Mouse (Mus musculus): ENCODE results near the gene Ankrd65. TPM values are rescaled to one million over a fixed set of nuclear protein-coding genes. Genes with fewer than 3 reads are reported as not detected.
"Not testable (repeated sequence)": the region's sequence is repeated elsewhere in the genome, so short reads cannot be mapped to it uniquely, and the experiment has no call there.

Ankrd65 gene
- under 1 TPM in 1 of 2 experiments, not detected in 1; 0.39 TPM for total RNA-seq (2021)
- long read RNA-seq, experiment 1, result 0 reads
- long read RNA-seq, experiment 2, result 0 reads

- no peak for DNase-seq (ENCODE audit: low spot score in 2 of 2)
These were observed at the start of gene Ankrd65 for GRCm38 (mm10) chr4:155790021-155790489. Gene Ankrd65, plus strand, starts transcription at chr4:155790439.

- DNase-seq (ENCODE audit: low spot score in 2 of 2), result not testable (repeated sequence)
These were observed 49.6 kb upstream of the Ankrd65 start for GRCm38 (mm10) chr4:155740681-155741080.

DNA sequence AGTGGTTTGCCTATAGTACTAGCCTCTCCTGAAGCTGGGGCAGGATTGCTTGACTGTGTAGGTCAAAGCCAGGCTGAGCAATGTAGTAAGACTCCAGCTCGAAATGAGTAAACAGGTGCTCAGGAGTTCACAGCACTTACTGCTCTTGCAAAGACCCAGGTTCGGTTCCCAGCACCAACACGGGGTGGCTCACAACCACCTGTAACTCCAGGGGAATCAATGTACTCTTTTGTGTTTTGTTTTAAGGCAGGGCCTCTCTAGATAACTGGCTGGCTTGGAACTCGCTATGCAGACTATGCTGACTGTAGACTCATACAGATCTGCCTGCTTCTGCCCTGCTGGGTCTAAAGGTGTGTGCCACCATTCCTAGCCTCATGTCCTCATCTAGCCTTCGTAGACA, 47.6 kb upstream of the Ankrd65 start:
- no peak for DNase-seq (ENCODE audit: low spot score in 2 of 2)

- no peak for DNase-seq (ENCODE audit: low spot score in 2 of 2)
These were observed 45.8 kb upstream of the Ankrd65 start for GRCm38 (mm10) chr4:155744474-155744873.

DNA sequence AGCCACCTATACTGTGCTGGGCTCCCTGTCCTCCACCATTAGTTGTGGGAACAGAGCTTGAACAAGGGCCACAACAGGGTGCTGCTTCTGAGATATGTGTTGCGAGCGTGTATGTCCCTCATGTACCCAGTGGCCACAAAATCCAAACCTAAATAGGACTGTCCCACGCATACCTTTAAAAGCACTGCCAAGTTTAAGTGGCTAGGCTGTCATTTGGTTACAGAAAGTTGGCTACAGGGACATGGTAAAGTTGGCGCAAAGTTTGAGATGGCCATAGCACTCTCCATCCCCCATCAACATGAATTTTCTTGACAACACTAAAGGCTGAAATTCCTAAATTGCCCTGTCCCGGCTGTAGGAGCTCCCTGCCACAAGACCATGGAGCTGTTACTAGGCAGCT, 45.1 kb upstream of the Ankrd65 start:
- no peak for DNase-seq (ENCODE audit: low spot score in 2 of 2)

- DNase-seq (ENCODE audit: low spot score in 2 of 2), result no peak
These were observed 44.1 kb upstream of the Ankrd65 start for GRCm38 (mm10) chr4:155746036-155746548.

GRCm38 (mm10) chr4:155746575-155747490, 43.4 kb upstream of the Ankrd65 start:
- no peak for DNase-seq (ENCODE audit: low spot score in 2 of 2)

GRCm38 (mm10) chr4:155757011-155757410, 33.2 kb upstream of the Ankrd65 start:
- DNase-seq (ENCODE audit: low spot score in 2 of 2), result no peak

DNA sequence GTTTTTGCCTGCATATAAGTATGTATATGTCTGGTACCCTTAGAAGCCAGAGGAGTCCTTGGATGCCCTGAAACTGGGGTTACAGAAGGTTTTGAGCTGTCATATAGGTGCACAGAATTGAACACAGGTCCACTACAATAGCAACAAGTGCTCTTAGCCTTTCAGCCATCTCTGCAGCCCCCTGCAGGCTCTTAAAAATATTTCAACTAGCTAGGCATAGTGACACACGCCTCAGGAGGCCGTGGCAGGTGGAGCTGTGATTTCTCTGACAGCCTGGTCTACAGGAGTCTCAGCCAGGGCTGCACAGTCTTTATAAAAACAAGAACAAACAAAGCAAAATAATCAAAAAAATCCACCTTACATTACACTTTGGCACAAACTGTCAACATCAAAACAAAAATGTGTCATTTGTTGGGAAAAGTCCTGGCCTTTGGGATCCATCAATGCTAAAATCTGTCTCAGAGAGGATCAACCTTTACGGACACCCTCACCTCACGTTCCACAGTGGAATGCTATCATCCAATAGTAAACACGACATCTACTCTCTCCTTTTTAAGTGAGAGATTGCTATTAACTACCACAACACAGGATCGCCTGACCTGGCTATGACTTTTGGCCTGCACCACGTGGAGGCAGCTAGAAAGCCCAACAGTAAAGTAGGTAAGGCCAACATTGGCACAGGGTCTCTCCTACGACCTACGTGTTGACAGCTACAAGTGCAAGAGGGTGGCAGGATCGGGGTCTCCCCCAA, 30.2 kb upstream of the Ankrd65 start:
- DNase-seq (ENCODE audit: low spot score in 2 of 2), result no peak

DNA sequence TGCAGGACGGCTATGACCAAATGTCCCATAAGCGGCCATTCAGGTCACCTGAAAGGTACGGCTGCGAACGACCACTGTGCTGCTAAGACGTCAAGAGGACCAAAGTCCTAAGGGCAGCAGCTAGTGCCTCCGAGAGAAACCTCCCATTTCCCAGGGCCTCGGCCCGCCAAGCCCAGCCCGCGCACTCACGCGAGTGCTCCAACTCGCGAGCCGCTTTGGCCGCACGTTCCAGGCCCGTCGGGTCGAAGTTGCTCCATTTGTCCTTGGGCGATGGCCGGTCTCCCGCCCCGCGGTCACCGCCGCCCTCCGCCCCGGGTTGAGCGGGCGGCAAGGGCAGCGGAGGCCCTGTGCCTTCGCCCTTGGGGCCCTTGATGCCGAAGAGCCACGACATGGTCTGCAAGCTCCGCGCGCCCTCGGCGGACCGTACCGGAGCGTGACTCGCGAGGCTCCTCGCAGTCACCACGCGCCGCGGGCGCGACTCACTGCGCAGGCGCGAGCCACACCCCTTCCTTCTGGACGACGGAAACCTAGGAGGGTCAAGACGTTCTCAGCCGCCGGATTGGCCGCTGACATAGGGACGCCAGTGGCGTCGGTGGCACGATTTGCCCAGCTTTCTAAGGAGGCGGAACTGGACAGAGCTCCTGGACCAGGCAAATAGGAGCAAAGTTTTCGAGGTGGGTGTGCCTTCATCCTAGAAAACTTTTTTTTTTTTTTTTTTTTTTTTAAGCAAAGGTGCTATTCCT, 29.5 kb upstream of the Ankrd65 start, which contains the start of gene Atad3a:
Gene Atad3a (minus strand): TSS at position 481 of the 743 bp plus-strand sequence.
- DNase-seq (ENCODE audit: low spot score in 2 of 2), result peak; percentile 94 to 98

DNA sequence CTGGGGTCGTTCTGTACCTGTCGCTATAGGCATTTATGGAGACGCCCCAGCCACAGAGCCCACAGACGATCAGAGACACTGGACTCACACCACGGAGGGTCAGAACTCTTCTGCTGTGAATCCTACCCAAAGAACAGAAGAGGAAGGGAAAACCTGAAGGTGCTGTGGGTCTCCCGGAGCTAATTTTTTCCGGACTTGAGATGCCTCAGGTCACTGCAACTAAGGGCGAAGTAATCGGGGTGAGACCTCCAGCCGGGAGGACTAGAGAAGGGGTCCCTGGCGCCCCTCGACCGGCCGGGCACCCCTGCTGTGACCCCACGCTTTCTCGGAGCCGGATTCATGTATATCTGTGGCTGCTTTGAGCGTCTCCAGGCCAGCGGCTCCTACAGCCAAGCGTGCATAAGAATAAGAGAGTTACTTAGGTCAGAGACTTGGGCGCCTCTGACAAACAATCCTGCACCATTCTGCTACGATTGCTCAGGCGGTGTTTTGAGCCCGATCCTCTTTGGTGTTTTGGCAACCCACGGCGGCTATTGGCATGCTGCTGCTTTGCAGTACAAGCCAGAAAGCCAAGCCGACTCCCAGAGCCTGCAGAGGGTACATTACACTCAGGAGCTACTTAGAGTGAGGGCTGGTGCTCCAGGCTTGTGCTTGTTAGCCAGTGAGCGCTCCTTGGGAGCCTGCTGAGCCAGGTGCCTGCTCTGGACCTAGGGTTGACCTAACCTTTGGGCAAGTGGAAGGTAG, 28.7 kb upstream of the Ankrd65 start:
- peak in 1 of 2 experiments; percentile 18 for DNase-seq (ENCODE audit: low spot score in 2 of 2)

GRCm38 (mm10) chr4:155762357-155762756, 27.9 kb upstream of the Ankrd65 start:
- DNase-seq (ENCODE audit: low spot score in 2 of 2), result no peak

DNA sequence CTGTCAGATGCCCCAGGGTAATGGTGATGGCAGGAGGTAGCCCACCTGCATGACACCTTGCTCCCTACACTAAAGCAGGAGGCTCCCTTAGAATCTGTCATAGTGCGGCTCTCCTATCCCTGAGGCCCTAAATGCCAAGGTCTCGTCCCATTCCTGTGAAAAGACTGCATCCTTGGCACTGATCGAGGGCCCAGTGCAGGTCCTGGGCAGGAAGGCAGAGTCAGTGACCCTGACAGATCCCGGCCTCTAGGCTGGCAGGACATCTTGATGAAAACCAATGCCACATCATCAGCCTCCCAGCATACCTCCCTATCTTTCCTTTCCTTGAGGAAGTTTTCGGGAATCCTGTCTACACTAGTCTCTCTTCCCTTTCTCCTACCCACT, 20.8 kb upstream of the Ankrd65 start:
- no peak for DNase-seq (ENCODE audit: low spot score in 2 of 2)

DNA sequence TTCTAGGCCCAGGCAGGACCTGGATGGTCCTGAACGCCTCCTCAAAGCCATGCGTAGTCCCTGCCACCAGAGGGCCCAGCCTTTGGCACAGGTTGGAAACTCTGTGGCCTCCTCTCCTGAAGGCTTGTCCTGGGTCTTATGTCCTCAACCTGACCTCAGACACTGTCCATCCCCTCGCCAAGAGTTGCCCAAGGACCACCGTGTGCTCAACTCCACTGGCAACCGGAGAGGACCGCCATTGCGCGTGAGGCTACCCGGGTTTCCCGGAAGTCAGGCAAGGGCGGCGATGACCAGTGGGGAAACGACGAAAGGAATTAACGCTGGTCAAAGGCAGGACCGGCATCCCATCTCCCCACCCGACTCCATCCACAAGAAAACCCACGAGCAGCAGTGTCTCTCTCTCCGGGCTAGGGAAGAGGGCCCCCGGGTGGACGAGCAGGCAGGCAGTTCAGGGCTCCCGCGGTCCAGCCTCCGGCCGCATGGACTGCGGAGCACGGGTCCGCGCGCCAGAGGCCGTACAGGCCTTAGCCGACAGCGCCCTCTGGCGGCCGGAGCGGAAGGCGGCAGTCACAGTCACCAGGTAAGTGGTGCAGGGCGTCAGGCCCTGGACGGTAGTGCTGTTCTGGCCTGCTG, 20.2 kb upstream of the Ankrd65 start:
- peak; percentile 91 to 92 for DNase-seq (ENCODE audit: low spot score in 2 of 2)

DNA sequence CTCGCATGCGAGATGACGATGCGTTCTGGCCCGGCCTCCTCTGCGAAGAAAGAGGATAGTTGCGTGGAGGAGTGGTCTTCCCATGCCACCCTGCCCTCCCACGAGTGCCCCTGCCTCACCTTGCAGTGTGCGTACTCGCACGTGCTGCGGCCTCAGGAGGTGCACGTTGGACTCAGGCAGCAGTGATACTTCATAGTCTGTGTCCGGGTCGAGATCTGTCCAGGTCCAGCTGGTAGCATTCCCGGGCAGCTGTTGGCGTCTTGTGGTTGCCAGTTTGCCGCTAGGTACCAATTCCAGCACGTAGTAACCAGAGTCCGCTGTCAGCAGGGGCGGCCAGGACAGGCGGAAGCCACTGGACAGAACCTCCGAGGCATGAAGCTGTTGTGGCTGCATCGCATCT, 19.6 kb upstream of the Ankrd65 start:
- DNase-seq (ENCODE audit: low spot score in 2 of 2), result peak in 1 of 2 experiments; percentile 59

- no peak for DNase-seq (ENCODE audit: low spot score in 2 of 2)
These were observed 18.5 kb upstream of the Ankrd65 start for GRCm38 (mm10) chr4:155771706-155772105.

- DNase-seq (ENCODE audit: low spot score in 2 of 2), result no peak
These were observed 17.5 kb upstream of the Ankrd65 start for GRCm38 (mm10) chr4:155772786-155773185.

DNA sequence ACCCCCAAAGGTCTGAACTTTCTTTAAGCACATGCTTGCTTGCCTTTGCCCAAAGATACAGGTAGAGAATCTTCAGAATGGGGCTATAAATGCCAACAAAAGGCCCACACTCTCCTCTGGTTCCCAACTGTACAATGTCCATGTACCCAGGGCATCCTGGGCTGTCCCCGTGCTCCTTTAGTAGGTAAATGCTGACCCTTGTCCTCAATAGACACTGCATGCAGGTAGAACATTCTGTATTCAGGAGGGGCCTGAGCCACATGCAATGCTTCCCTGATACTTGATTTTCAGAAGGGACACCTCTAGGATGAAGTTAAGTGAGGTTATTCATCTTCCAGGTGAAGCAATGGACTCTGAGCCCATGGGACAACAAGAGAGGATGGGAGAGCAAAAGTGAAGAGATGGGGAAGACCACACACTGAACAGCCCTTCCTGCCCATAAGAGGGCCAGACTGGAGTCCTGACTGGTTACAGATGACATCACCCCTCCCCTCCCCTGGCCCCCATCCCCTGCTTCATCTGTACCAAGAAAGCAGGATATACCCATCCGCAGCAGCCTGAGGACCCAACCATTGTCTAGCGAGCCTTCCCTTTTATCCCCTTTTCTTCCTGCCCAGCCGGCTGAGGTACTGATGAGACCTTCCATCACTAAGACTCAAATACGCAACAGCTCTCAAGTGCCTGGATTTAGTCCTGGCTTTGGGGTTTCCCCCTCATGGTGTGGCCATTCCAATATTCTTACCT, 16.7 kb upstream of the Ankrd65 start:
- no peak for DNase-seq (ENCODE audit: low spot score in 2 of 2)

GRCm38 (mm10) chr4:155774280-155774754, 15.9 kb upstream of the Ankrd65 start, which contains the start of gene Vwa1:
Gene Vwa1, minus strand, starts transcription at chr4:155774698.
- peak; percentile 78 to 90 for DNase-seq (ENCODE audit: low spot score in 2 of 2)
